Mouse (Mus musculus): ENCODE results near the gene Utrn. TPM values are rescaled to one million over a fixed set of nuclear protein-coding genes. Genes with fewer than 3 reads are reported as not detected.

The Utrn gene
- total and polyA plus RNA-seq, 2 experiments from 2014 or later = 48.4 to 61.6 TPM

DNA sequence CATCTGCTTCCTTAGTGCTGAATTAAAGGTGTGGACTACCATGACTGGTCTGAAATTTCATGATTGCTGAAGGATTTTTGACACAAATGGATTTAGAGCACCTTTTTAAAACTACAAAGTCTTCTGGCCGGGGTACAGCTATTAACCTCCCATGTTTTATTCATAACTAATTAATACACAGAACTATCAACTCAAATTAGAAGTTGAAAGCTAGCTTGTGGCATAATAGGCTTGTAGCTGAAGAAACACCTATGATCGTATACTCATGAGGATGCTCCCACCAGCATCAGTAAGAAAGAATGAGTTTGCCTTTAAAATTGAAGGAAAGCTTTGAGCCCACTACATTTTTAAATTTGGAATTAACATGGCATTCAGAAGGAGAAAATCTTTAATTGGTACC lies 282.3 kb downstream of the Utrn start:
- 93% methylated on average over 2 of the region's 2 CpGs for WGBS
- Histone ChIP-seq H3K4me1 (ENCODE audit: control insufficient read depth, insufficient read depth) (no peaks in the 10 kb centered on the region), H3K36me3 (replicated peaks; ENCODE audit: control insufficient read depth, insufficient read depth, low read length) (no peaks in the 10 kb centered on the region), H3K27ac (ENCODE audit: low read depth) (no peak overlapping the region), H3K4me2 (ENCODE audit: low read depth, low read length) (no peak overlapping the region), H3K4me3 (ENCODE audit: low read depth, low read length) (no peak overlapping the region), H3K27me3 (ENCODE audit: control insufficient read depth, insufficient read depth, low read length) (no peaks in the 10 kb centered on the region), H3K9me3 (replicated peaks; ENCODE audit: control insufficient read depth, low read length) (0 out of 2 replicates have a peak, but pooled peaks cover 6% of the 10 kb centered on the region), H3K9ac (replicated peaks; ENCODE audit: low read depth, low read length) (no peak overlapping the region)
- TF ChIP-seq EP300 (IDR thresholded peaks at IDR 0.05; ENCODE audit: low read depth) (no peak), CTCF (IDR thresholded peaks at IDR 0.05; ENCODE audit: low read depth) (no peak)
- DNase-seq (ENCODE audit: low spot score) (no peak), ATAC-seq (ENCODE audit: insufficient read depth, low read depth) (no peak)

GRCm38 (mm10) chr10:12586200-12586599 lies 283.0 kb downstream of the Utrn start:
- Histone ChIP-seq H3K4me1 (ENCODE audit: control insufficient read depth, insufficient read depth) (no peaks in the 10 kb centered on the region), H3K36me3 (replicated peaks; ENCODE audit: control insufficient read depth, insufficient read depth, low read length) (no peaks in the 10 kb centered on the region), H3K9me3 (replicated peaks; ENCODE audit: control insufficient read depth, low read length) (0 out of 2 replicates have a peak, but pooled peaks cover 6% of the 10 kb centered on the region), H3K4me2 (ENCODE audit: low read depth, low read length) (no peak overlapping the region), H3K27ac (ENCODE audit: low read depth) (no peak overlapping the region), H3K4me3 (ENCODE audit: low read depth, low read length) (no peak overlapping the region), H3K9ac (replicated peaks; ENCODE audit: low read depth, low read length) (no peak overlapping the region), H3K27me3 (ENCODE audit: control insufficient read depth, insufficient read depth, low read length) (no peaks in the 10 kb centered on the region)
- ATAC-seq (ENCODE audit: insufficient read depth, low read depth) (no peak), DNase-seq (ENCODE audit: low spot score) (no peak)
- WGBS = 71% methylated on average over 1 of the region's 1 CpGs
- TF ChIP-seq EP300 (IDR thresholded peaks at IDR 0.05; ENCODE audit: low read depth) = no peak
- no peak for TF ChIP-seq CTCF (IDR thresholded peaks at IDR 0.05; ENCODE audit: low read depth)

DNA sequence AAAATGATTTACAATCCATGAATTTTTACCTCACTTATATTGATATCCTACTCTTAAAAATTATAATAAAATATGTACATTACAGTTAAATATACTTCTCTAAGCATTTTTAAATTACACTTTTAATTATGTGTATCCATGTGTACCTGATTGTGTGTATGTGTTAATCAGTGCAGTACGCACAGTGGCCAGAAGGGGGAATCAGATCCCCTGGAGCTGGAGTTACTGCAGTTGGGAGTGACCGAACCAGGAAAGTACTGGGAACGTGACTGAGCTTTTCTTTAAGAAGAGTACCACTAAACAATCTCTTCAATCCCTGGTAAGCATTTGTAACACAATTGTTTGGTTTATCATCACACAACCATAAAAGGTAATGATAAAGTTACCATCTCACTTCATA lies 285.7 kb downstream of the Utrn start:
- no peaks in the 10 kb centered on the region for H3K27me3 ChIP-seq (ENCODE audit: control insufficient read depth, insufficient read depth, low read length)
- no peak overlapping the region for H3K4me2 ChIP-seq (ENCODE audit: low read depth, low read length)
- H3K36me3 ChIP-seq (replicated peaks; ENCODE audit: control insufficient read depth, insufficient read depth, low read length) = no peaks in the 10 kb centered on the region
- DNase-seq (ENCODE audit: low spot score) (no peak), ATAC-seq (ENCODE audit: insufficient read depth, low read depth) (no peak)
- H3K9ac ChIP-seq (replicated peaks; ENCODE audit: low read depth, low read length) = no peak overlapping the region
- no peak for TF ChIP-seq CTCF (IDR thresholded peaks at IDR 0.05; ENCODE audit: low read depth)
- no peak for TF ChIP-seq EP300 (IDR thresholded peaks at IDR 0.05; ENCODE audit: low read depth)
- 90% methylated on average over 3 of the region's 3 CpGs for WGBS
- H3K9me3 ChIP-seq (replicated peaks; ENCODE audit: control insufficient read depth, low read length) = 0 out of 2 replicates have a peak, but pooled peaks cover 6% of the 10 kb centered on the region
- H3K4me1 ChIP-seq (ENCODE audit: control insufficient read depth, insufficient read depth) = no peaks in the 10 kb centered on the region
- no peak overlapping the region for H3K27ac ChIP-seq (ENCODE audit: low read depth)
- no peak overlapping the region for H3K4me3 ChIP-seq (ENCODE audit: low read depth, low read length)

DNA sequence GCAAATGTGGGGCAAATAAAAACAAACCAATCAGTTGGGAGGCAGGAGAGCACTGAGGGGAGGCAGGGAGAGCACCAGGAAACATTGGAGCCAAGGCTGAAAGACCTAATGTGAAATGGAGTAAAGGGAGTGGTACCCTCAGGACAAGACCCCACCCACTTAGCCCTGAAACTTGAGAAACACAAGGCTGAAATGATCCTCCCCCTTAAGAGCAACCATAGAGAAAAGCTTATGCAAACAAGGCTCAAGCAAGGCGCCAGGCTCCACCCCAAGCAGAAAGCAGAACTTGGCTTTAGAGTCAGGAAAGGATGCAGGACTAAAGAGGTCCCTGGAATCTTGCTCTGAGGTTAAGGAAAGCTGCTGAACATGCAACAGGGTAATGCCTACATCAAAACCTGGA lies 290.1 kb downstream of the Utrn start:
- no peak for ATAC-seq (ENCODE audit: insufficient read depth, low read depth)
- DNase-seq (ENCODE audit: low spot score) = peak; percentile 16

GRCm38 (mm10) chr10:12575849-12576435 lies 293.2 kb downstream of the Utrn start:
- ATAC-seq (ENCODE audit: insufficient read depth, low read depth) (no peak), DNase-seq (ENCODE audit: low spot score) (no peak)
- no peak overlapping the region for H3K9ac ChIP-seq (replicated peaks; ENCODE audit: low read depth, low read length)
- H3K4me3 ChIP-seq (ENCODE audit: low read depth, low read length) = no peak overlapping the region
- no peaks in the 10 kb centered on the region for H3K36me3 ChIP-seq (replicated peaks; ENCODE audit: control insufficient read depth, insufficient read depth, low read length)
- no peak overlapping the region for H3K27ac ChIP-seq (ENCODE audit: low read depth)
- H3K27me3 ChIP-seq (ENCODE audit: control insufficient read depth, insufficient read depth, low read length) = no peaks in the 10 kb centered on the region
- H3K4me2 ChIP-seq (ENCODE audit: low read depth, low read length) = no peak overlapping the region
- H3K9me3 ChIP-seq (replicated peaks; ENCODE audit: control insufficient read depth, low read length) = no peaks in the 10 kb centered on the region
- no peak for TF ChIP-seq EP300 (IDR thresholded peaks at IDR 0.05; ENCODE audit: low read depth)
- TF ChIP-seq CTCF (IDR thresholded peaks at IDR 0.05; ENCODE audit: low read depth) = no peak
- no peaks in the 10 kb centered on the region for H3K4me1 ChIP-seq (ENCODE audit: control insufficient read depth, insufficient read depth)
- WGBS = 87% methylated on average over 8 of the region's 8 CpGs

More for the DNA sequence above, 290.1 kb downstream of the Utrn start:
- Histone ChIP-seq H3K9ac (replicated peaks; ENCODE audit: low read depth, low read length) (no peak overlapping the region), H3K4me1 (ENCODE audit: control insufficient read depth, insufficient read depth) (no peaks in the 10 kb centered on the region), H3K9me3 (replicated peaks; ENCODE audit: control insufficient read depth, low read length) (0 out of 2 replicates have a peak, but pooled peaks cover 6% of the 10 kb centered on the region), H3K36me3 (replicated peaks; ENCODE audit: control insufficient read depth, insufficient read depth, low read length) (no peaks in the 10 kb centered on the region), H3K27me3 (ENCODE audit: control insufficient read depth, insufficient read depth, low read length) (no peaks in the 10 kb centered on the region), H3K27ac (ENCODE audit: low read depth) (no peak overlapping the region), H3K4me2 (ENCODE audit: low read depth, low read length) (no peak overlapping the region), H3K4me3 (ENCODE audit: low read depth, low read length) (no peak overlapping the region)
- no peak for TF ChIP-seq EP300 (IDR thresholded peaks at IDR 0.05; ENCODE audit: low read depth)
- no peak for TF ChIP-seq CTCF (IDR thresholded peaks at IDR 0.05; ENCODE audit: low read depth)
- 73% methylated on average over 1 of the region's 1 CpGs for WGBS

DNA sequence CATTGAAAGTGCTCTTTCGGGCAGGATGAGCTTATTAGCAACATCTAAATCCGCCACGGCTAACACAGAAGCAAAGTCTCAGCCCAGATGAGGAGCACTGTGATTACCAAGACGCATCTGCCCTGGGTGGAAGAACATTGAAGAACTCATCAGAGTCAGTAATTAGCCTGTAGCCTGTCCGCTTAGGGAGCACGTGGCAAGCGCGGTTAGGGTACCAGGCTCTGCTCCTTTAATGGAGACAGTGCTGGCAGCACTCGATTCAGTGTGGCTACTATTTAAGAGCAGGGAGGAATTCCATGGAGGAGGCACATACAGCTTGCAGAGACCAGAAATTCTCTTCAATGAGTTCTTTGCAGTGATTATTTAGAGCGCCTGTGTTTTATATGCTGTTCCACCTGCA lies 294.4 kb downstream of the Utrn start:
- no peak overlapping the region for H3K4me3 ChIP-seq (ENCODE audit: low read depth, low read length)
- no peaks in the 10 kb centered on the region for H3K9me3 ChIP-seq (replicated peaks; ENCODE audit: control insufficient read depth, low read length)
- TF ChIP-seq CTCF (IDR thresholded peaks at IDR 0.05; ENCODE audit: low read depth) (no peak), EP300 (IDR thresholded peaks at IDR 0.05; ENCODE audit: low read depth) (no peak)
- 68% methylated on average over 10 of the region's 10 CpGs for WGBS
- H3K36me3 ChIP-seq (replicated peaks; ENCODE audit: control insufficient read depth, insufficient read depth, low read length) = no peaks in the 10 kb centered on the region
- no peaks in the 10 kb centered on the region for H3K27me3 ChIP-seq (ENCODE audit: control insufficient read depth, insufficient read depth, low read length)
- no peak overlapping the region for H3K27ac ChIP-seq (ENCODE audit: low read depth)
- H3K9ac ChIP-seq (replicated peaks; ENCODE audit: low read depth, low read length) = no peak overlapping the region
- H3K4me2 ChIP-seq (ENCODE audit: low read depth, low read length) = no peak overlapping the region
- DNase-seq (ENCODE audit: low spot score) (no peak), ATAC-seq (ENCODE audit: insufficient read depth, low read depth) (no peak)
- H3K4me1 ChIP-seq (ENCODE audit: control insufficient read depth, insufficient read depth) = no peaks in the 10 kb centered on the region
